Mouse (Mus musculus) naive thymus-derived CD4-positive, alpha-beta T cell, adult 2 months (primary cell): ENCODE measurements around the gene Hs1bp3.

ENCODE experiments used
- DNase-seq: peaks from one replicate; pipeline ENCODE4 v3.0.0-alpha.2; 2011; ENCODE audit warnings: low read depth

Hs1bp3 gene

DNA sequence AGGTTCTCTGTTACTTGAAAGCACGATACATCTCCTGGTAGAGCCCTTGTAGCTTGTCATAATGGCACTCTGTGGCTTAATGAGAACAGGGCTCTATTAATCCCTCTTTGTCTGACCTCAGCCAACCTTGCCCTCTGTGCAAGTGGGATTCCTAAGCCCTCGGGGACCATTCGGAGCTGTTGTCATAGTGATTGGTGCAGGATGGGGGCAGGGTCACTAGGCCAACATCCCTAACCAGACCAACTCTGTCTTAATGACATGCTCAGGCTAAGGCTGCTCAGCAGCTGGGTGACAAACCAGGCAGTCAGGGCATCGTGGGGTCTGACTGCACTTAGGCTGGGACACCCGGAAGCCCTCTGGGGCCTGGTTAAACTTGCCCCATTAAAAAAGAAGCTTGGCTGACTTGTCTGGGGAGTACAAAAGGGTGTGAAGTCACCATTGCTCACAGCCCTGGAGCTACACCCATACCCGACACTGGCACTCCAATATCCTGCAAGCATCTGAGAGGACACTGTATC, 51.1 kb downstream of the Hs1bp3 start:
- no peak for DNase-seq

DNA sequence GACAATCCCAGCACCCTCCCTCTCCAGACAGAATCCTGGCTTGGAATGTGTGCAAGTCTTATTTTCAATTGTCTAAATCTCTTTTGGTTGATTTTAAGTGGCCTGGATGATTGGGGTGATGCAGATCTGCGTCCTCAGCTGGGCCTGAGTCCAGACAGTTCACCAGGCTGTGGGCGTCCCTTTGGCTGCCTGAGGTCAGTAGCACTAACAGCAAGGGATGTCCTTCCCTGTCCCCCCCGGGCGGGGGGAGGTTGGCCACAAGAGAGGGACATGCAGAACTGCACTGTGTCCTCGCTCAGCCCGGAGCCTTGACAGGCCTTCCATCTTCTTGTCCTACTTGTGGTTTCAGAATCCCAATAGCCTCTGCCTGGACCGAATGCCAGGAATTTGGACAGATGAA, 52.1 kb downstream of the Hs1bp3 start:
- no peak for DNase-seq

DNA sequence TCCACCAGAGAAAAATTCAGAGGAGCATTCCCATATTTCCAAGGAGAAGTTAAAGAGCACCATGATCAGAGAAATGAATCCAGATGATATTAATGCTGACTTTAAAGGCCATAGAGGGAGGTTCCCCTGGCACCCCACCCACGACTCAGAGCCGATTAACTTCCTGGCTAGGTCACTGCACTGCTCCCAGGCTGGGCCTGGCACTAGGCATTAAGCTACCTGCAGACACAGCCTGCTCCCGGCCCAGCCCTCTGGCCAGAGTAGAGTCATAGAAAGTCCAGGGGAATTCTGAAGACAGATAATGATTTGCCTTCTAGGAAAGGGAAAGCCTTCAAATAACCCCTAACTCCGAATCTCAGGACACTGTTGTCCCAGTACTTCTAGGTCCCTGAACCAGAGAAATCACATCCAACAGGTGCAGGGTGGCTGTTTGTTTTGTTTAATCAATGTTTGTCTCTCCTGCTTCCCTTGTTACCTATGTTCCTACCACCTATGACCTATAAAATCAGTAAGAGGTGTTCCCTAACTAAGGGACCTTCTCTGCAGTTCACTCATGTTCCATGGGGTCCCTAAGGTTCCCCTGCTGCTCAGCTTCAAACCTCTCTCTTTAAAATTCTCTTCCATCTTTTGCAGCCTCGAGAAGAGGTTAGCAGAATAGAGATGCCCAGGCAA, 52.8 kb downstream of the Hs1bp3 start:
- DNase-seq = no peak

DNA sequence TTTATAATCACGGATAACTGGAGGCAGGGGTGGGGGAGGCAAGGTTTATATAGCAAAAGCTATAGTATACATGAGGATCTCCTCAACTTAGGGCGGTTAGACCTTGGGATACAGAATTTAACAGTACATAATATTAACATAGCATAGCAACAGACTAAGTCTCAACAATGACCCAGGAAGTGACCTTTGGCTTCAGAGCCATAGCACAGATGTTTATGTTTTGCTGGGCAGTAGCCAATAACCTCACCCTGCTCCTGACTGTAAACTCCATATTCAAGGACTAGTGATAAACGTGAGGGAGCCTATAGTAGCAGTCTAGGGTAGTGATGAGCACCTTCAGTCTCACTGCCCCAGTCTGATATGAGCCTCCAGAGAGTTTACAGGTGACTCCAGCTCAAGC, 53.5 kb downstream of the Hs1bp3 start:
- DNase-seq = no peak

DNA sequence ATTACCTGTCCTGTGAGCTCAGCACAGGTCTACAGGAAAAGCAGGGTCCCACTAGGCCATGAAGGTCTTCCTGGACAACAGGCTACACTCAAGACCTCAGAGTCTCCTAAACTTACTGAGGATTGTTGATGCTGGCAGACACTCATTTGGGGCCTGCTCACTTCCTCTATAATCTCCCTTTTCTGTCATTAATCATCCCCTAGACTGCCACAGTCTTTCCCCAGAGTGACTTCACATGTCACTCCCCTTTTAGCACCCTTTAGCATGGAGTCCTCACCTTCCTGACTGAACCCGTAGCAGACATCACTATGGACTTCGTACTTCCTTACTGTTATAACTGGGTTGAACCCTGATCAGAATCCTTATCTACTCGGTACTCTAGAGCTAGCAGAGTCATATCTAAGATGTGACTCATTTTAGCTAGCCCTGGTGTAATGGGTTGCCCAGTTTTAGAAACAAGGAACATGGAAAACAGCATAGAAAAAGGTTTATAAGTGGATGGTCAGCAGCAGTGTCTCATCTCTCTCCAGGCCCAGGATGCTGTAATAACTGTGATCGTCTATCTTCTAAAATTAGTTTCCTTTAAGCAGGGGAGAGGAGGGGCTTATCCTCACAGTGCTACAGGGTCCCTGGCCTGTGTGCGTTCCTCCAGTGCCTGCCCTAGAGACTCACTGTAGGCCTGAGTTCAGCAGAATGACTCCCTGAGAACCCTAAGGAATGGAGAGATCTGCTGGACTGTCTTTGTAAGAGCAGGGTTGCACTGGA, 58.7 kb downstream of the Hs1bp3 start:
- no peak for DNase-seq

DNA sequence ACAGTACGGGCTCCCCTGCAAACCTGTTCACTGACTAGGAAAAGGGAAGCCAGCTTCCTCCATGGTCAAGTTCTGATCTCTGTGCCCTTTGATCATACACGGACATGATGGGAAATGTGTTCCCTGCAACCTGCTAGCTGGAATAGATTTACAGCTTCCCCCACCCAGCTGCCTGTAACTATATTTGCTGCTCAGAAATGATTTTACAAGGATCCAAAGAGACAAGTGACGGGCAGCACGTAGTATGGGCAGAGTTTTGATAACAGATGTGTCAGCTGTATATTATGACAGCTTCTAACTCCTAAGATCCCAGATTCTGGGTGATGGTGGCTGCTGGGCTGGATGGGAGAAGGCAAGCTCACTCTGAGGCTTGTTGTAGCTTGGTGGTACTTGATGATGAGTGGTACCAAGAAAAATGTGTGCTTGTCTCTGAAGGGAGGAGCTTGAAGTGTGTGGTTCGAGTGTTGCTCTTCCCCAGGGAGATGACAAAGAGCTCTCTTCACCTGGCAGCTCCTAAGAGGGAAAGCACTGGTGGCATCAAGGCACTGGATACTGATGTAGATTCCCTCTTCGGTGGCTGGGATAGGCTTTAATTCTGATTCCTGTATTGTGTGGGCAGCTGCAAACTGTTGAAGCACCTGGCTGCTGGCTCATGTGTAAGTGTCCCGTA, 59.4 kb downstream of the Hs1bp3 start:
- DNase-seq = no peak

DNA sequence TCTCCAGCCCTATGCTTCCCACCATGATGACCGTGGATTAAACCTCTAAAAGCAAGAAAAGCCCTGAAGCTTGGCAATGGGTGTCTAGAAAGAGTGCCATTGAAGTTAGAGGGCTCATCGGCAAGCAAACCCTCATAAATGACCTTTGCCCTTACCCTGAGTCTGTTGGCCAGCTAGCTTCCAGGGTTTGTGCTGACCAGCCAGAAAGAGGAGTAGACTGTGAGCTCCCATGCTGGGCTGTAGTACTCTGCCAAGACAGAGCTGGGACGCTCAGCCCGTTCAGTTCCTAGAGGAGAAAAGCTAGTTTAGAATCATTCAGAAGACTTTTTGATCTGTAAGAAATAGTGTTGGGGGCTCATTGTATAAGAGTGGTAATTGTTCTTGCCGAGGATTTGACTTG, 60.5 kb downstream of the Hs1bp3 start:
- DNase-seq = no peak

DNA sequence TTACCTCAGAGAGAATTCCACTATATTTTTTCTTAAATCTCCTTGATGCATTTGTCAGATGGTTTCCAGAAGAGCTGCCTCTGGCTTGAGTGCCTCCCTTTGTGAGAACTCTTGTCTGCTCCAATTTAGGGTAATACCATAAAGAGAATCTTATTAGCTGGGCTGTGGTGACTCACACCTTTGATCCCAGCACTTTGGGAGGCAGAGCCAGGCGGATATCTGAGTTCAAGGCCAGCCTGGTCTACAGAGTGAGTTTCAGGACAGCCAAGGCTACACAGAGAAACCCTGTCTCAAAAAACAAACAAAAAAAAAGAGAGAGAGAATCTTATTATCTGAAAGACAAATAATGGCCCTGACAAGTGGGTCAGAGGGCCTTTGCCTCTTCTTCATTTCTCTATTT, 63.9 kb downstream of the Hs1bp3 start:
- DNase-seq = no peak

DNA sequence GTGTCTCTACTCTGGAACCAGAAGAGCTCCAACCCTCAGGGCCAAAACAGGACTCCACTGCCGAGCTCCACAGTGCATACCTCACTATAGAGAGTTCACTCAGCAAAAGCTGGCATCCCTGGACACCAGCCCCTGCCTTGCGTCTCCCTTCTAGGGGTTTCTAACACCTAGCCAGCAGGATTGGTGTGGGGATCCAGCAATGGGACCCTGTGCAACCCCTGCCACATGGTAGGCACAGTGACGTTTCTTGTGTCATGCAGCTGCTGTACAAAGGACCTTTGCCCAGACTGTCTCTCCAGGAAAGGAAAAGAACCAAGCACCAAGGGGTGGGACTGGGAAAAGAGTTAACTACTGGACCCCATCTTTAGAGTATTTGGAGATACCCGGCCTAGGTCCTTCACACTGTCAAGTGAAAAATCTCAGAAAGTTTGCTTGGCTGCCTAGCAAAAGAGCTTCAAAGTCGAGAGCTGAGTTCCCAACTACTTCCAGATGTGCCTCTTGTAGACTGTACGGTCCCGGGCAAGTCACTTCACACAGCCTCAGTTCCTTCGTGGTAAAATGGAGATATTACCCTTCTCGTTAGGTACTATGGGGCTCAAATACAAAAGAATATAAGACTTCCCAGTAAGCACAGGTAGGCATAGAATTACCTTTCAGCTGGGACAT, 64.9 kb downstream of the Hs1bp3 start:
- no peak for DNase-seq

DNA sequence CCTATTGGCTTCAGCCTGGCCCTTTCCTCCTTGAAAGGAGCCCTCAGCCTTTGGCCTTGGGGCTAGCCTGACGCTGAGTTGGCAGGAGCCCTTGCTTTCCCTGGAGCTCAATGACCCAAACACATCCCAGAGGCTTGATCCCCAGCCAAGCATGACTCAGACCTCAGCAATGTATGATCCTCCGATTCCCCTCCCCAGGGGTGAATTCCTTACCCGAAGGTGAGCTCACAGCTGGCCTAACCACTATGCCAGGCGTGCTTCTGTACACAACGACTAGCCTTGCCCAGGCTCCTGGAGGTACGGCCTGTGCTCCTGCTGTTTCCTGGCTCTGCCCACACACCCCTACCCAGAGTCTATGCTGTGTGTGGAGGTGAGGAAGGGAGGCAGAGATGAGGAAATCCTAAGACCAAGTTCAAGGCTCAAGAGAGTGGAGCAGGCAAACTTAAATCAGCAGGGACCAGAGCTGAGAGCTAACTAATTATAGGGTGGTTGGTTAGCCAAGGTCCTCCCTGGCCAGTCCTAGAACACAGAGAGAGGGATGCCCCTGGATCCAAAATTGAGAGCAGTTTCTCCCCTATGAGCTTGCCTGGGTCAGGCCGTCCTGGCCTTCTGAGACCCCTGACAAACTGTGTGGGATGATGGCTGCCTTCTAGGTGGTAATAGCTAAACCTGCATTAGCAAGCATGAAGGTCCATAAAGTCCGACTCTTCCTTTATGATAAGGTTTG, 66.7 kb downstream of the Hs1bp3 start:
- no peak for DNase-seq

DNA sequence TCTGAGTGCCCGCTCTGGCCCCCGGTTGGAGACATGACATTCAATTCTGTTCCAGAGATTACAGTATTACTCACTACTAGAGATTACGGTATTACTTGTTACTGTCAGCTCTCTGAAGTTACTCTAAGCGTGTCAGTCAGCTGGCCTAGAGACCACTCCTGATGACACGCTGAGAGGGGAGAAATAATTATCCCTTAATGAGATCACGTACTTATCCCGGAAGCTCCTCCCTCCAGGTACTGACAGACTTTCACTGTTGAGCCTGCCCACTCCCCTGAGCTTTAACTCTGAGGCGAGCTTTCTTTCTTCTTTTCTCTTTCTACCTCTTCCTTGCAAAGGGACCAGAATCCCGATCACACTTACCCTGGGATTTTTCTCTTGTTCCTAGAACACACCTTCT, 67.7 kb downstream of the Hs1bp3 start:
- no peak for DNase-seq

DNA sequence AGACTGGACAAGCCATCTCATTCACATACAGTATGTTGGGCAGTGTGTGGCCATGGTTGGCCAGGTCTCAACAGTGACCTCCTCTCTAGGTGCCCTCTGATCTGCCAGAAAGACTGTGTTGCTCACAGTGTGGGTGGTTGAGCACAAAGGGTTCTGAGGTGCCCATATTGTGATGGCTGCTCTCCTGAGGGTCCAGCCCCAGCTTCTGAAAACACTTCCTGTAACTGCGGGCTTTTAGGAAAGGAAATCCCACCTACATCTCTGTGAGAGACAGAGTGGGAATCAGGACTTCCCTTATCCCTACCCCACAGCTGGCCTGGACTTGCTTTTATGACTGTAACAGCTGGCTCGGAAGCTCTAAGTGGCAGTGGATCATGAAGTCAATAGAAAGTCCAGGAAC, 68.7 kb downstream of the Hs1bp3 start:
- no peak for DNase-seq

DNA sequence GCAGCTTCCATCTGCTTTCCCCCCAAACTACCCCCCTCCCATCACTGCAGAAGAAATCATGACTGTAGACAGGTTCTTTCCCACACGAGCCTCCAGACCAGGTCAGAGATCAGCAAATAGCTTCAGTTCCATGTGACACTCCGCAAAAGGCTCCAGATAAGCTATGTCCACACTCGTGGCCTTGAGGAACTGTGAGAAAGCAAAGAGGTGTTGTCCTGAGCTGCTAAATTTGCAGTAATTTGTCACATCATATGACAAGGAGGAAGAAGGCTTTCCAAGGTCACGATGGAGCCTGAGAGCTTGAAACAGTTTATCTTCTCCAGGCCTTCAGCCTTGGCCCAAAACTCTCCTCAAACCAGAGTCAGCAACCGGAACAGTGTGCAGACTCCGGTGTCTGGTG, 70.6 kb downstream of the Hs1bp3 start:
- no peak for DNase-seq

DNA sequence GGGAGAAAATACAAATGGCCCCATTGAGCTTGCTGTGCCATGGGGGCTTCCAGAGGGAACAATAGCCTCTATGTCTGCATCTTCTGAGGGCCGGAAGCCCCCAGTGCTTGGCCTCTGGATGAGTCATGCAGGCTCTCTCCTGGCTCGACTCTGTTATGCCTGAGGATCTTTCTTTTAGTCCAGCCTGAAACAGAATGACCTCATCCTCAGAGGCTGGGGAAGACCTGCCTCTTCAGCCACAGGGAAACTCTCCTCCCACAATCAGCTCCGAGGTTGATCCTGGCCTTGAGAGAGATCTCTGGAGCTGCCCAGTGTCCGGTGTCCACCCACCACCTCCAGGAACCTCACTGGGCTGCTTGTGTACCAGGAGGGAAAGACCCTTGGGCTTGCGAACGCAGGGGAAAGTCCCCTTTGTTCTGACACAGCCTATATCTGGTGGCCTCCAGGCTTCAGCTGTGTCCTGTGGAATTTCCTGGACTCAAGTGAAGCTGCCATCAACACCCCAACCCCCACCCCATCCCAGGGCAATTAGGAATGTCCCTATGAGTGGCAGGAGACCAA, 73.3 kb downstream of the Hs1bp3 start:
- DNase-seq = no peak

DNA sequence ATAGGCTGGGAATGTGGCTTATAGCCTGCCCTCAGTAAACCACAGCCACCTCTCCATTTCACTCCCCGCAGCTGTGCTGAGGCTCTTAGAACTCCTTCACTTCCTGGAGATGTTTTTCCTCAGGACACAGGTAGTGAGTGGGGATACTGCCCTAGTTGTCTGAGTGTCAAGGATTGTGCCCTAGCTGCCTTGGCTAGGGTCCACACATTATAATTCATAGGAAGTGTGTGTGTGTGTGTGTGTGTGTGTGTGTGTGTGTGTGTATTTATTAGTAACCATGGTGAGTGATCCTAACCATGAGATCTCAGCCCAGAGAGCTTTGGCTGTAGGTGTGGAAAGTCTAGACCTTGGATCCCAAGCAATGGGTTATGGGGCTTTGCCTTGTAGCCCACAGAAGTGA, 74.0 kb downstream of the Hs1bp3 start:
- DNase-seq = no peak

DNA sequence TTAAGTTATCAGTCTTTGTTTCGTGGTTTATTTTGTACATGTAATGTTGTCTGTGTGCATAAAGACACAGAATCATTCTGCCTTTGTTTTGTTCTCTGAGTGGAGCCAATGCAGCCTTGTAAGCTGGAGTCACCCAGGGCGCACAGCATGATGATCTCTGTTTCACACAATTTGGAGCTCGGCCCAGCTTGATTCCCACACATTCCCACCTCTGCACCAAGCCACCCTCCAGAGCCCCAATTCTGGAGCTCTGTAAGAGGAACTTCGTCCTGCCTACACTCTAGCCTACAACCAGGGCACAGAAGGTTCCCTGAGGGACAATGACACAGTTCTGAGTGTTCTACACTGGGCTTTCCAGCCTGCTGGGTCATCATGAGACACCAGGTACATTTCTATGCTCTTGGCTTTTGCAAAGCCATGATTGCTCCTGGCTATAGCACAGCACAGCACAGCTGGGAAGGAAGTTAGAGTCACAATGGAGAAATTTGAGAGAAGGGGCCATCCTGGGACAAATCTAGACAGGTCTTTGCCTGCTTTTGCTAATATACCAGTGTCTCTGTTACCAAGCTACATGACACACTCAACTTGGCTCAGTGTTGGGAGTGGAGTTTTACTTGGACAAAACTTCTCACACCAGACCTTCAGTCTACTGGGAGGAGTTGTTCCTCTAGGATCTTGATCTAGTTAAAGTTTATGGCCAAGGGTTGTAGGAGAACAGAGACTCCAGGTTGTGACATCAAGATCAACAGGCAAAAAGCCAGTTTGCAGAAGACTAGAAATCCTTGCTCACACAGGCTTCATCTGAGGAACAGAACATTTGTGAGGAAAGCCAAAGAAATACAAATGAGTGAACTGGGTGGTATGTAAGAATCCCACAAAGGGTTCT, 75.5 kb downstream of the Hs1bp3 start:
- no peak for DNase-seq

DNA sequence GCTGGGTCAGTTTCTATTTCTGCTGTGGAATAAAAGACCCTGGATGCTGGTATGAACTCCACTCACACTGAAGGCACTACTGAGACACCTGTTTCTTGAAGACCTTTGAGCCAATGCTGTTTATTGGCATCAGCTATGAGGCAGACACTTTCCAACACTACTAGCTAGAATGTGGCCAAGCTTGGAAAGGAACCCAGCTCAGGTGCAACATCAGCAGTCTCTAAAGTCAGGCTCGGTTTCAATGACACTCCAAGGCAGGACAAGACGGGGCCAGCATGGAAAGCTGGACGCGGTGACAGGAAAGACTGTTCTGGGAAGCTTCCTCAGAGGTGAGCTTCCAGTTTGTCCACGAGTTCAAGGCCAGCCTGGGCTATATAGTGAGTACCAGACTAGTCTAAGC, 80.0 kb downstream of the Hs1bp3 start:
- no peak for DNase-seq
